Mouse (Mus musculus) intestine, postnatal 0 days (tissue): ENCODE measurements at regions not wholly inside any gene's neighbourhood (a gene's known extent, or its start where the extent isn't known, plus 50 kb on each side); places are given as distances from the start of the nearest gene placed in this dataset.
A peak's percentile ranks its signal among the peaks of the same experiment; 100 is the strongest.

ENCODE experiments used
- ATAC-seq: fragments of 200-750 bp; cut with Nextera tagmentation; 2 replicates; pipeline ENCODE4 v1.8.0; 2017; ENCODE audit warnings: mild to moderate bottlenecking, moderate TSS enrichment, moderate library complexity
- H3K27ac ChIP-seq: fragments of 300-500 bp; sonication (generic); 2 replicates; pipeline ENCODE4 v1.5.1; 2014; ENCODE audit warnings: mild to moderate bottlenecking, low read depth, low read length, moderate library complexity
- H3K27me3 ChIP-seq: fragments of 300-500 bp; sonication (generic); replicated peaks from 2 replicates; pipeline ENCODE4 v1.6.1; 2014; ENCODE audit warnings: low read length, mixed read lengths; ENCODE audit not compliant: control insufficient read depth, insufficient read depth
- H3K36me3 ChIP-seq: fragments of 300-500 bp; sonication (generic); 2 replicates; pipeline ENCODE4 v1.6.1; 2014; ENCODE audit warnings: mild to moderate bottlenecking, moderate library complexity; ENCODE audit not compliant: control insufficient read depth, insufficient read depth
- H3K4me1 ChIP-seq: fragments of 300-500 bp; sonication (generic); replicated peaks from 2 replicates; pipeline ENCODE4 v1.6.1; 2014; ENCODE audit warnings: antibody characterized with exemption, low read length, mixed read lengths; ENCODE audit not compliant: control insufficient read depth, insufficient read depth
- H3K4me2 ChIP-seq: fragments of 300-500 bp; sonication (generic); replicated peaks from 2 replicates; pipeline ENCODE4 v1.6.1; 2014; ENCODE audit warnings: low read depth, mild to moderate bottlenecking, moderate library complexity
- H3K4me3 ChIP-seq: fragments of 300-500 bp; sonication (generic); 2 replicates; pipeline ENCODE4 v1.5.1; 2014; ENCODE audit warnings: low read depth, low read length
- H3K9ac ChIP-seq: fragments of 300-500 bp; sonication (generic); 2 replicates; pipeline ENCODE4 v1.6.1; 2014; ENCODE audit warnings: mild to moderate bottlenecking, low read depth, low read length
- H3K9me3 ChIP-seq: fragments of 300-500 bp; sonication (generic); 2 replicates; pipeline ENCODE4 v1.6.1; 2016; ENCODE audit warnings: mixed run types; ENCODE audit not compliant: control insufficient read depth
- CTCF ChIP-seq: sonication (generic); IDR thresholded peaks from 2 replicates; pipeline ENCODE4 v1.5.1; 2016; ENCODE audit warnings: low read depth, mild to moderate bottlenecking, control low read depth, antibody characterized with exemption, moderate library complexity
- WGBS: fragments of 180-500 bp; shearing (Covaris S2); extraction: QIAGEN DNeasy Blood & Tissue Kit; methylation state at CpG from one replicate; pipeline ENCODE4 v1.1.7; 2014; 5-methylcytosine and 5-hydroxymethylcytosine counted together

GRCm38 (mm10) chr12:109951473-109951872 is 327.4 kb upstream of the Dio3 start:
- TF ChIP-seq CTCF, result no peak
- 86% methylated on average over 12 of the region's 12 CpGs for WGBS

GRCm38 (mm10) chr12:109951884-109952456 is 326.9 kb upstream of the Dio3 start:
- H3K27me3 ChIP-seq, result no peaks in the 10 kb centered on the region
- H3K4me2 ChIP-seq, result no peak overlapping the region
- no peaks in the 10 kb centered on the region for H3K36me3 ChIP-seq
- H3K9ac ChIP-seq, result no peak overlapping the region
- H3K9me3 ChIP-seq, result no peaks in the 10 kb centered on the region
- no peak overlapping the region for H3K4me3 ChIP-seq
- H3K4me1 ChIP-seq, result no peaks in the 10 kb centered on the region
- no peak for TF ChIP-seq CTCF
- H3K27ac ChIP-seq, result no peak overlapping the region
- WGBS, result 77% methylated on average over 10 of the region's 10 CpGs
- ATAC-seq, result no peak

More at GRCm38 (mm10) chr12:109951473-109951872, 327.4 kb upstream of the Dio3 start:
- no peak overlapping the region for H3K4me3 ChIP-seq
- no peak overlapping the region for H3K4me2 ChIP-seq
- H3K27ac ChIP-seq, result no peak overlapping the region
- H3K36me3 ChIP-seq, result no peaks in the 10 kb centered on the region
- no peaks in the 10 kb centered on the region for H3K9me3 ChIP-seq
- no peaks in the 10 kb centered on the region for H3K4me1 ChIP-seq
- ATAC-seq, result no peak
- H3K27me3 ChIP-seq, result no peaks in the 10 kb centered on the region
- H3K9ac ChIP-seq, result no peak overlapping the region

GRCm38 (mm10) chr12:109952933-109953332 is 325.9 kb upstream of the Dio3 start:
- H3K9me3 ChIP-seq, result no peaks in the 10 kb centered on the region
- no peak overlapping the region for H3K4me3 ChIP-seq
- H3K27me3 ChIP-seq, result no peaks in the 10 kb centered on the region
- H3K4me2 ChIP-seq, result no peak overlapping the region
- peak; percentile 39 for TF ChIP-seq CTCF
- H3K9ac ChIP-seq, result no peak overlapping the region
- no peaks in the 10 kb centered on the region for H3K36me3 ChIP-seq
- H3K27ac ChIP-seq, result no peak overlapping the region
- WGBS, result 61% methylated on average over 3 of the region's 3 CpGs
- H3K4me1 ChIP-seq, result no peaks in the 10 kb centered on the region
- no peak for ATAC-seq

- H3K27me3 ChIP-seq, result 0 out of 2 replicates have a peak, but pooled peaks cover 3% of the 10 kb centered on the region
- ATAC-seq, result no peak
- H3K27ac ChIP-seq, result no peak overlapping the region
- H3K9ac ChIP-seq, result no peak overlapping the region
- 77% methylated on average over 3 of the region's 3 CpGs for WGBS
- H3K9me3 ChIP-seq, result no peaks in the 10 kb centered on the region
- H3K4me2 ChIP-seq, result no peak overlapping the region
- H3K36me3 ChIP-seq, result no peaks in the 10 kb centered on the region
- H3K4me1 ChIP-seq, result no peaks in the 10 kb centered on the region
- H3K4me3 ChIP-seq, result no peak overlapping the region
- no peak for TF ChIP-seq CTCF
Observed at GRCm38 (mm10) chr12:109957305-109957704, 321.6 kb upstream of the Dio3 start.

GRCm38 (mm10) chr12:109958357-109959085 is 320.3 kb upstream of the Dio3 start:
- no peak overlapping the region for H3K4me2 ChIP-seq
- 42% methylated on average over 18 of the region's 18 CpGs for WGBS
- TF ChIP-seq CTCF, result peak; percentile 91
- no peak overlapping the region for H3K4me3 ChIP-seq
- H3K36me3 ChIP-seq, result no peaks in the 10 kb centered on the region
- 0 out of 2 replicates have a peak, but pooled peaks cover 3% of the 10 kb centered on the region for H3K27me3 ChIP-seq
- H3K9me3 ChIP-seq, result no peaks in the 10 kb centered on the region
- H3K9ac ChIP-seq, result no peak overlapping the region
- no peak overlapping the region for H3K27ac ChIP-seq
- no peaks in the 10 kb centered on the region for H3K4me1 ChIP-seq
- ATAC-seq, result peak; percentile 78

GRCm38 (mm10) chr12:109966776-109967175 is 312.1 kb upstream of the Dio3 start:
- H3K4me3 ChIP-seq, result no peak overlapping the region
- H3K36me3 ChIP-seq, result no peaks in the 10 kb centered on the region
- H3K27ac ChIP-seq, result no peak overlapping the region
- WGBS, result 90% methylated on average over 12 of the region's 12 CpGs
- no peaks in the 10 kb centered on the region for H3K9me3 ChIP-seq
- H3K4me1 ChIP-seq, result no peaks in the 10 kb centered on the region
- no peak for ATAC-seq
- H3K9ac ChIP-seq, result no peak overlapping the region
- TF ChIP-seq CTCF, result no peak
- H3K4me2 ChIP-seq, result no peak overlapping the region
- no peaks in the 10 kb centered on the region for H3K27me3 ChIP-seq
